Mouse (Mus musculus) cerebellum, postnatal 25 days (tissue): ENCODE data around the gene Ly6g6e.

Experiments
- DNase-seq, 2 experiments: peaks; one replicate each; pipeline ENCODE4 v3.0.0; 2021; ENCODE audit warnings: mixed read lengths in 2 of 2

Ly6g6e gene

DNA sequence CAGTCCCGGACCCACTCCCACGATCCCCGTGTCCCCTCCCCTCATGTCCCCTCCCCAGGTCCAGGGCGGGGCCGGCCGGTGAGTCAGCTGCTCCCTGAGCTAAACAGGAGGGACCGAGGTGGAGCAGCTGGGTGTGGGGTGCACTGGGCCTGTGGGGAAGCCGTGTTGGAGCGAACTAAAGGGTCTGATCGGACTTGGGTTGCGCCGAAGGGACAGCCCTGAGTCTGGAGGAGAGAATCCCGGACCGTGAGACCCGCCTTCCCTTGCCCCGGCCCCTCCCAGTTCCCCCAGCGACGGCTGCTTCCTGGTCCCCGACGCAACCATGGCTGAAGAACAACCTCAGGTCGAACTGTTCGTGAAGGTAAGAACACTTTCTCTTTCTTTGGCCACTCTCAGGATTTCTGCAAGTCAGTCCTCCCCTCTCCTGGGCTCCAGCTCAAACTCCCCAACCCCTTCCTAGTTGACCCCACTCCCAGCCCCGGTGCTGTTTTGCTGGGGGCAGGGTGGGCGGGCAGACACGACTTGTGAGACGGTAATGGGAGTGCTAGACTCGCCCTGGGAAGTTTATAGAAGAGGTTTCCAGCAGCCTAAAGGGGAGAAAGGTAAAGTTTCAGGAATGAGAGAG is 26.5 kb upstream of the Ly6g6e start:
- peak; percentile 57 to 59 for DNase-seq

DNA sequence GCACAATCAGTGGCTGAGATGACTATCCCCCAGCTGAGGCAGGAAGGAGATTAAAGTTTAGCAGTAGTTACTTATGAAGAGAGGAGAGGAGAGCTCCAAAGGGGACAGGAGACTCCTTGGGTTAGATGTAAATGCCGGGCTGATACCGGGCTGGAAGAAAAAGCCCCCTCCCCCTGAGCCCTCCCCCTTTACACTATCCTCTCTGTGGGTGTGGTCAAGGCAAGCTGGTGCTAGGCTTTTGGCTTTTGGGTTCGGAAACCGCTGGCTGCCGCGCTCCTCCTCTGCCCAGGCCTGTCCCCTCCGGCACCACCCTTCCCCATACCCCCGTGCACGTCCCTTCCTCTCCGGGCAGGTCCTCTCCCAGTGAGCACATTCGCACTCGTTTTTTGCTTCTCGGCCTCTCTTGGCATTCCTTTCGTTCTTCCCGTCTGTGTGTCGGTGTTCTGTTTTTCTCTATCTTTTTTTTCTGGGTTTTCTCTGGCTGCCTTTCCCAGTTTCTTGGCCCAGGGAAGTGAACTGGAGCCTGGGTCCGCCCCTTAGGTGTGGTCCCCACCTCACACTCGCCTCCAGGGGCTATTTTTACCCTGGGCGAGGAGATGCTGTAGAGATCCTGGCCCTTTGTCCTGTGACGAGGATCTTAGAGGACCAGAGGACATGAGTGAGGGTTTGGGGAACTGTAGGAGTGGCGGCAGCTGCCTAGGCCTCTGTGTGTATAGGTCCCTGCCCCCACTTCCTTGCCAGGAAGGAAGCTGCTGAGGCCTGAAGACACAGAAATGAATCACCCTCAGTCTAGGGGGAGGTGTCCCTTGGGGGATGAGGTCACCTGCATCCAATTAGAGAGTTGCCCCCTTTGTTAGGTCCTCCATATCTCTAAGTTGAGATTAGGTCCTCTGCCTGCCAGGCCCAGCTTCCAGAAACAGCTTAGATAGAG is 25.3 kb upstream of the Ly6g6e start:
- peak; percentile 63 to 66 for DNase-seq

DNA sequence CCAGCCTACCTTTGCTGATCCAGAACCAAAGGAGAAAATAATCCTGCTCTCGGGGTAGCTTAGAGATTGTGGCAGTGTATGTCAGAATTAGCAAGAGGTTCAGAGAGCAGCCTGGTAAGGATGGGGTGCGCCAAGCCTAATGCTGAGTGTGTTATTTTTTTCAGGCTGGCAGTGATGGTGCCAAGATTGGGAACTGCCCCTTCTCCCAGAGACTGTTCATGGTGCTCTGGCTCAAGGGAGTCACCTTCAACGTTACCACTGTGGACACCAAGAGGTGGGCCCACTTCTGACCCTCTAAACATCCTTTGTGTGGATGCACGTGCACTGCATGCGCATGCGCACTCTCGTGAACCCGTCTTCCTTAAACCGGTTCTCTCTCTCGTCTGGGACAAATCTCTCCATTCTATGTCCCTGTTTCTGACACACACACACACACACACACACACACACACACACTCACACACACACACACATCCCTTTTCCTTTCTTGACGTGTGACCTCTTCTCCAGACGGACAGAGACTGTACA is 24.4 kb upstream of the Ly6g6e start:
- DNase-seq = peak in 1 of 2 experiments; percentile 22

DNA sequence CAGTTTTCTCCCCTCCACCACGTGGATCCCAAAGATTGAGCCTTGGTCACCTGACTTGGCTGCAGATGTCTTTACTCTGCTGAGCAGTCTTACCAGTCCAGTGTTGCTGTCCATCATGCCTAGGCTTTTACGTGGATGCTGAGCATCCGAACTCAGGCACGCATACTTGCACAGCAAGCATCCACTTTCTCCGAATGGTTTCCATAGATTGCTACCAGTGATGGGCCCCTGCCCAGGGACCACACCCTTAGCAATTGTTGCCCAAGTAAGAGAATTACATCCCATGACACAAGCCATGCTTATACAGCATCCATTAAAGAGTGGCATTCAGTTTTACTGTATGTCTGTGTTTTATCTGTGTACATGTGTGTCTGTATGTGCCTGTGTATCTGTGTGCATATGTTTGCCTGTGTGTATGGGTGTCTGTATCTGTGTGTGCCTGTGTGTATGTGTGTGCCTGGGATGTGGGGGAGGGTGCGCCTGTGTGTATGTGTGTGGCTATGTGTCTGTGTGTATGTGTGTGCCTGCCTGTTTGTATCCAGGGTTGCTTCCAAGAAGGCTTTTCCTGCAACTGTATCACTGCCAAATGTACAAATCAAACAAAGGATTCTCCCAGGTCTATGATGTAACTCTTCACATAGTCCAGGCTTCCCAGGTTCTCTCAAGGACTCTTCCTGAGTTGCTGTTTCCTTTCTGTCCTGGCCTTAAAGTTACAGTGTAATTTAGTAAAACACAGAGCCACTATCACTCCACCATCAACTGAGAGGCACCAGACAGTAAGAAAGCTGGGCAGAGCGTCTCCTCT is 20.8 kb upstream of the Ly6g6e start:
- no peak for DNase-seq

DNA sequence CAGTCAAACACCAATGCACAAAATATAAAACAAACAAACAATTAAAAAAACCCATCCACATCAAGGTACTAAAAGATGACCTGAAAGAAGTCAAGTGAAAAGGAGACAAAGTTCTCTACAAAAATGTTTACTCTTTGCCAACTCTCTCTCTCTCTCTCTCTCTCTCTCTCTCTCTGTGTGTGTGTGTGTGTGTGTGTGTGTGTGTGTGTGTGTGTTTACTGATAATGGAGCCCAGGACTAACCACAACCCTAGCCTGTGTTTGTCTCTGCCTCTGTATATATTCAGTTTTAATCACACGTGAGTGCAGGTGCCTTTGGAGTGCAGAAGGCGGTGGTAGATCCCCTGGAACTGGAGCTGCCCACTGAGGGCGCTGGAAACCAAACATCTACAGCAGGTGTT is 19.6 kb upstream of the Ly6g6e start:
- DNase-seq = no peak

DNA sequence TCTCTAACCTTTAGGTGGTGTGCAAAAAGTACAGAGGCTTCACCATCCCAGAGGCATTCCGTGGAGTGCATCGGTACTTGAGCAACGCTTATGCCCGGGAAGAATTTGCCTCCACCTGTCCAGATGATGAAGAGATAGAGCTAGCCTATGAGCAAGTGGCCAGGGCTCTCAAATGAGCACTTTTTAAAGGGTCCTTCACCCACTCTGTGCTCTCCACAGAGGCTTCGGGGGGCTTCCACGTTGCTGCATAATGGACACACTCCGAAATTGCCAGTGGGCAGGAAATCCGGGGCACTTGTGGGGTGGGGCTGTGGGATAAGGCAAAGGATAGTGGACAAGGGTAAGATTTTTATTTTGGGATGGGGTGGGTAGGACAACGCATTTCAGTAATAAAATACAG is 18.4 kb upstream of the Ly6g6e start:
- peak in 1 of 2 experiments; percentile 12 for DNase-seq

DNA sequence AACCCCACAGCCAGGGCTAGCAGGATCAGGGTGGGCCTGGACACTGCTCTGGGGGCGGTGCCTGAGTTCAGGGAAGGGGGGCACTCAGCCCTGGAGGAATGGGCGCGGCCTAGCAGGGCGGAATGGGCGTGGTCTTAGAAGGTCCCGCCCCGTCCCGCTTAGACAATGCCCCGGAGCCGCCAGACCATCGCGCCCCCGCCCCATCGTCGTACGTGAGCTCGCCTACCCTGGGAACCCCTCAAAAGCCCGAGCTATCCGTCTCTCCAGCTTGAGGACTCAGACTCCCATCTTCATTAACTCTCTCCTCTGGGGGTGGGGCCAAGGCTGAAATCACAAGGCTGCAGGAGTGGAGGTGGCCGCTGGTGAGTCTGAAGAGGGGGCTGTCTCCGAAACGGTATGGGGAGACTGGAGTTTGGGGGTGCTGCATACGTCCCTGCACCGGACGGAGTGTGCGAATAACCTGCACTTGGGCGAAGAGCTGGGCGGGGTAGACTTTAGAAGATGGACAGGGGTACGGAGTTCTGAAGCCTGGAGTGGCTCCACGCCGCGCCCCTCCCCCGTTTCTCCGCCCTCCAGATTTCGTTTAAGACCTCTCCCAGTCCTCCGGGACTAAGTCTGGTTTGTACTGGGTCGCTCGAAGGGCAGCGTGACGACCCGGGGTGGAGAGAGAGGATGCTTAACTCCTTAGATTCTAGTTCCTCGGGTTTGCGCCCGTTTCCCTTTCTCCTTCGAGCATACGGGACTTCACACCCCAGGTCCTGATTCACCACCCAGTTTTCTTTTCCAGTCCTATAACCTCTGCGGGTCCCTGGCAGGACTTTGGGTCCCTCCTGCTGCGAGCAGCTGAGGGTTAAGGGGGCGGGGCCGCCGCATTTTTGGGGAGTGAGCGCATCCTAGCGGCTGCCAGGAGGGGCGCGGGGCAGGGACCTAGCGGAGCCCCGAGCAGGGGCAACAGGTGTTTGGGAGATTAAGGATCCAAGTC is 17.5 kb upstream of the Ly6g6e start, which contains the start of gene Ddah2:
Gene Ddah2 (plus strand): TSS at position 125 of the 982 bp plus-strand sequence.
- peak; percentile 85 to 91 for DNase-seq

DNA sequence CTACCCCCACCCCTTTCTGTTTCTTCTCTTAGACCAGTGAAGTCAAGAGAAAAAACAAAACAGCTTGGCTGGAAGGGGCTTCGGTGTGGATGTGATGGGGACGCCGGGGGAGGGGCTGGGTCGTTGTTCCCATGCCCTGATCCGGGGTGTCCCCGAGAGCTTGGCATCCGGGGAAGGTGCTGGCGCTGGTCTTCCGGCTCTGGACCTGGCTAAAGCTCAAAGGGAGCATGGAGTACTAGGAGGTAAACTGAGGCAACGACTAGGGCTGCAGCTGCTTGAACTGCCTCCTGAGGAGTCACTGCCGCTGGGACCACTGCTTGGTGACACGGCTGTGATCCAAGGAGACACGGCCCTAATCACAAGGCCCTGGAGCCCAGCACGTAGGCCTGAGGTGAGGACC is 16.6 kb upstream of the Ly6g6e start:
- DNase-seq = peak in 1 of 2 experiments; percentile 27

DNA sequence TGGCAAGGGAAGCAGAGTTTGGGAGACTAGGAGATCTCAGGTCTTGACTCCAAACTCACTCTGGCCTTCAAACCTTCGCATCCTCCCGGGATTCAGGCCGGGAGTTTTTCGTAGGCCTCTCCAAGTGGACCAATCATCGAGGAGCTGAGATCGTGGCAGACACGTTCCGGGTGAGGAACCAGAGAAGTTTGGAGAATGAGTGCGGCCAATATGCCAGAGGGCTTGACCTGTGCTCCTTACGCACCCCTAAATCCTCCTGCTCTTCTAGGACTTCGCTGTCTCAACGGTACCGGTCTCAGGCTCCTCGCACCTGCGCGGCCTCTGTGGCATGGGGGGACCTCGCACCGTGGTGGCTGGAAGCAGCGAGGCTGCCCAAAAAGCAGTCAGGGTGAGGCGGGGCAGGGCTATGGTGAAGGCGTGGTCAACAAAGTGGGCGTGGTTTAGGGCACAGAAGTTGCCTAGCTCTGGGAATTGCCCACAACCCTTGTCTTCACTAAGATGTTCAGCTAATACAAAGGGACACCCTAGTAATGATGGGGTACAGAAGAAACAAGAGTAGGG is 15.9 kb upstream of the Ly6g6e start:
- DNase-seq = peak; percentile 29 to 57

DNA sequence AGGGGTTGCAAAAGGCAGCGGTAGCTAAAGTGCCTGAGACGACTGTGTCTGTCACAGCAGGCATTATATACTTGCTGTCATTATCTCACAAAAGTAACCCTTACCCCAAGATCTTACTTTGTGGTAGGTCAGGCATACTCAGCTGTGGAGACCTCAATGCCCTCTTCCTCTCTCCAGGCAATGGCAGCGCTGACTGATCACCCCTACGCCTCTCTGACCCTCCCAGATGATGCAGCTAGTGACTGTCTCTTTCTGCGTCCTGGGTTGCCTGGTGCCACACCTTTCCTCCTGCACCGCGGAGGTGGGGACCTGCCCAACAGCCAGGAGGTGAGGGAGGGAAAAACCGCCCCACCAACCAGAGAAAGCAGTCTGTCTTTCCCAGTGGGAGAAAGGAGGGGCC is 15.4 kb upstream of the Ly6g6e start:
- peak in 1 of 2 experiments; percentile 17 for DNase-seq

DNA sequence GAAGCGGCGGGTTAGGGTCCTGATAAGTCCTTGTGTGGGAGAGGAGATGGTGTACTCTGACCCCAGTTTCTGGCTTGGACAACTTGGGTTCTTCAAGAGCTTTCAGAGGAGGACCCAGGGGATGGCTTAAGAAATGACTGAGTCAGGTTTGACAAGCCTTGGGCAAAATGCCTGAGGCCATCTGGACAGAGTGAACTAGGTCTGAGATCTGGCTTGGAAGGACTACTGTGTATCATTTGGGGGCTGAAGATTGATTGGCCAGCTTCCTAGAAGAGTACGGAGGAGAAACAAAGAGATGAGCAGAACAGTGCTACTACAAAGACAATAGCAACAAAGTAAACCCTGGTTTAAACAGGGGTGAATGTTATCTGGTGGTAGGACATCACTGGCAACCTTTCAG is 13.2 kb upstream of the Ly6g6e start:
- peak; percentile 52 to 70 for DNase-seq

DNA sequence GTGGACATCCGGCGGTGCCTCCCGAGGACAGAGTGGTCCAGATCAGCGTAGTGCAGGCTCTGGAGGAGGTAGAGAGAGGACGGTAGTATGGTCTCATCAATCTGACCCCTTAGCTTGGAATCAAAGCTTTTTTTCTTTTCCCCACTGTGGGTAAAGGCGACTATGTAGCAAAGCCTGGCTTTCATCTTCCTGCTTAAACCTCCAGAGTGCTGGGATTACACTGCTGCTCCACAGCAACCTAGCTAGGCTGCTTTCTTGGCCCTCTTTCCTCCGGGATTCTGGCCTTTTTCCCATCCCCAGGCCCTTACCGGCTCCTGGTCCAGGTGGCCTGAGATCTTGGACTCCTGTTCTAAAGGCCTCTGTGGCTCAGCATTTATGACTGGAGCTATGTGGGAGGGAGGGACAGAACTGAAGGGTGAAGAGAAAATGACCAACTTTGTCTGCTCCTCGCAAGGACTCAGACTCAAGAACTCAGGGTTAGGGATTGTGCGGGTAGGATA is 12.3 kb upstream of the Ly6g6e start:
- peak; percentile 75 to 79 for DNase-seq

DNA sequence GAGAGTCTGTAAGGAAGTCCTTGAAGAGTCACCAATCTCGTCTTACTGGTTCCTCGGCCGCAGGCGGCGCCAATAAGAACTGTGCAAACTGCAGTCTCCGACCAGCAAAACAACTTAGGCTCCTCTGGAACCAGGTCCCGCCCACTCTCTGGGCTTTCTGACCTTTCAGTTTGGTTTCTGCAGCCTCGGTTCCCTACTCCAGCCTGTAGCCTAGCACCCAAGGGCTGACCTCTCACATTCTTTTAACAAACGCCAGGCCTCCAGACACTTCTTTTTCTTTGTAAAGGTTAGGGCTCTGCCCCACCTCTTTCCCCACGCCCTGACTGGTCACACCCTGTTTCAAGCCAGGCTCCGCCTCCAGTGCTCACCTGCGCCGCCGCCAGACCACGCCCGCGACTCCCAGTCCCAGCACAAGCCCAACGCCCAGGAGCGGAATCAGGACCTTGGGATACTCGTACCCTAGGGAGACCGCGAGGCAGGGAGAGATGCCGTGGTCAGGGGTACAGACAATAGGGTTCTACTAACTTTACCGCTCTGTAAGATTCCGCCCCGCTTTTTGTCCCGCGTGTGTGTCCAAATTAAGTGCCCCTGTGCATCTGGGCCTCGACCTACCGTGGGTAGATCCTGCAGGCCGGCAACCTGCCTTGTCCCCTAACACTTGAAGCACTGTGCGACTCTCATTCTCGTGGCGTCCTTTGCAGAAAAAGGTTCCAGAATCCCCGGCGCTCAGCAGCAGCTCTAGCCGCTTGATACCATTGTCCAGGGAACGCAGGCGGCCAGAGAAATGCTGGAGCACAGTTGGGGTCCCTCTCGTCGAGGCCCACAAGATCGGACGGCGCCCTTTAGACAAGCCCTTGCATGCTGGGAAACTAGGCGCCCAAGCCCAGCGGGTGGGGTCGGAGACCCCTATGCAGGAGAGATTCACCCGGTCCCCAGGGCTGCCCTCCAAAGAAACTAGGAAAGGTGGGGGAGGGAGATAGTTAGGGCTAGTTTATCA is 11.5 kb upstream of the Ly6g6e start, which contains the start of gene Ly6g6c:
Gene Ly6g6c (plus strand): TSS at position 438 of the 997 bp plus-strand sequence.
- peak; percentile 71 to 83 for DNase-seq

DNA sequence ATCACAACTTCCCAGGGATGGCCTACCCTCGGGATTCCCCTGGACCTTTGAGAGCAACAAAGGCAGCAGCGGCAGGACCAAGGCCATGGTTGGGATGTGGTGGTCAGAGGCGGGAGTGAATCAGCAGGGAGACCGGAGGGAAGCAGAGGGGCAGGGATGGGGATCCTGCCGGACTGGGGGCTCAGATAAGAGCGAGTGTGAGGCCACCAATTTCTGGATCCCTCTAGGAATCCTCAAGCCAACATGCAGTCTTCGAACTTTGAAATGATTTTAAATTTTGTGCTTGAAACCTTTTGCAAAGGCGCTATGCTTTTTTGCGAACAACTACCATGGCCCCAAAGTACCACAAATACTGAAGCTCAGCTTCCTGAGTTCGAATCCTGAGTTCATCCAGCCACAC is 10.6 kb upstream of the Ly6g6e start, which contains the start of gene Mpig6b:
Gene Mpig6b (minus strand): TSS at position 101 of the 400 bp plus-strand sequence.
- peak in 1 of 2 experiments; percentile 21 for DNase-seq

DNA sequence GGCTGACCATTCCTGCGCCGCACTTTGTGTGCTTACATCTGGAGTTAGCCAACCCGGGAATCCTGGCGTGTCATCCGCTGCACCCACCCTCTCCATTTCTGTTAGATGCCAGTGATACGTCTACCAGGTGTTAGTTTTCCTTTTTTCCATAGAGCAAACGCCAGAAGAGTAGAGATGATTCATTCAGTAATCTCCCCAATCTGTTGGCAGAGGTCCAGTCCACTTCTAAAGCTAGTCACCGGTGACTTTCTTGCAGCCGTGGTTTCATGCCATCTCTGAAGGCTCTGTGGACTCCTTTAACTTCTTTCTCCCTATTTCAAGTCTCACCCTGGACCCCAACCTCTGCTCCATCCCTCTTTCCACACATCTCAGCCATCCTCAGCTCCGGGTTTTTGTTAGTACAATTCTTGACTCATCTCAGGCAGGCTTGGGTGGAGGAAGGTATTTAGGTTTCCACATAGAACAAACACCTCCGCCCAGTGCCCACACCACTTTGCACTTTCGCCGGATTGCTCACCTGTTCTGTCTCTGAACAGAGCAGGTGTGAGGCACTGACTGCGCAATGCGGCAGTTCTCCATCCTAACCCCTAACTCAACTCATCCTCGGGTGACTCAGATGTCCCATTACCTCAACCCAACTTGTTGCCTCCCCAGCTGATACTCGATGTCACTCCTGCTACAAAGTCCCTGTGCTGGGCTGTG is 8.3 kb upstream of the Ly6g6e start:
- DNase-seq = peak; percentile 36 to 56

DNA sequence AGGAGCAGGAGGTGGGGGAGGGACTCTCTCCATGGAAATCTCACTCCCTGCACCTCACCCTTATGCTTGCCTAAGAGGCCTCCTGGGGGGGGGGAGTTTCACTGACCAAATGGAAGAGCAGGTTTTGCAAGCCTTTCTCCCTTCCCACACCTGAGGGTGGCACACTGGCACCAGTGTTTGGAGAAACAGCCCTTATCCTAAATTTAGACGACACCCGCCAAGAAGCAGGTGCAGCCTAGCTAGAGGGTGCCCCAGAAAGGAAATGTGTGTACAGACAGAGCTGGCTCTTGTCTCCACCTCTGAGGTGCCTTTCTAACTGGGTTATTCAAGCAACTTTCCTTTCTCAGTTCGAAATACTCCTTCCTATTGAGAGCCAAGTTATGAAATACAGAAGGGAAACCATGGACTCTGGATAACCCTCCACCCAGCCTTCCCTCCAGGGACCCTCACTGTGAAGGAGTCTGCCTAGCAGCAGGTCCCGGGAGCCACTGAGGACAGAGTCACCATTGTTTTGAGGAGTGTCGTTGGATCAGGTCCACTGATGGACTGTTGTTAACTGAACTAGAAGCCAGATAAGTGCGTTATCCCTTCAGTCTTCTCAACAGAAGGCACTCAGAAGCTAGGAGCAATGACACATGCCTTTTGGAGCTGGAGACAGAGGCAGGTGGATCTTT is 6.0 kb upstream of the Ly6g6e start:
- peak; percentile 85 to 91 for DNase-seq

DNA sequence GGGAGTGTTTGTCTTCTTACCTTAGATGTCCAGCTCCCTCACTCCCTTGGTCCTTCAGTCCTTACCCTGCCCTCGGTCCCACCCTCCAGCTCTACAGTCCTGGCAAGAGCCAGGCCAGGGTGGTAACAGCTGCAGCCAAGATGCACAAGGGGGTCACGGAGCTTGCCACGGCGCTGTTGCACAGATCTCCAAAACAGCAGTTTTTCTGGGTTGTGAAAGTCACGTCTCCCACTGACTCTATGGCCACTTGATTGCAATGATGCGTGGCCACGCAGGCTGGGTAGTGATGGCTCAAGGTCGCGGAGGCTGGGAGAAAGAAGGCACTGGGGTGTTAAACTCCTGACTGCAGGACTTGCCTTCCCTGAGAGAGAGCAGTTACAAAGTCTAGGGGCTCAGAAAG is 5.2 kb upstream of the Ly6g6e start:
- DNase-seq = peak; percentile 49 to 52

DNA sequence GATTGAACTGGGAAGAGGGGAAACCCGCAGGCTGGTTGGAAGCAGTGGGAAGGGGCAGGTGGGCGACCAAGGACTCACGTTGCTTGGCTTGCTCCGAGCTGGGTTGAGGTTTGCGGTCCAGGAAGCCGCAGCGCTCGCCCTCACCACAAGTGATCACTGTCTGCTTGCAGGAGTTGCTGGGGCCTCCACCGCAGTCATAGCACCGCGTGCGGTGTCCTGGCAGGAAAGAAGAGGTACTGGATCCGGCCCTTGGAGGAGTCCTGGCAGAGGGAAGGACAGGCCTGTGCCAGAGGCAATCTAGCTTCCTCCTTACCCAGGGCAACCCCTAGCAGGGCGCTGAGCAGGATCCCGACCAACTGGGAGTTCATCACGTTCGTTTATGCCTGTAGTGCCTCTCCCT is 2.6 kb upstream of the Ly6g6e start:
- DNase-seq = peak; percentile 86 to 91
